Mouse (Mus musculus) kidney, postnatal 25 days (tissue): Measurements from ENCODE around the gene Lpar5.
A peak's percentile ranks its signal among the peaks of the same experiment; 100 is the strongest.

ENCODE experiments used
- DNase-seq, 2 experiments: peaks; one replicate each; pipeline ENCODE4 v3.0.0; 2021; ENCODE audit warnings: mixed read lengths in 2 of 2

The Lpar5 gene

GRCm38 (mm10) chr6:125087937-125088336 is 20.2 kb downstream of the Lpar5 start:
- no peak for DNase-seq

DNA sequence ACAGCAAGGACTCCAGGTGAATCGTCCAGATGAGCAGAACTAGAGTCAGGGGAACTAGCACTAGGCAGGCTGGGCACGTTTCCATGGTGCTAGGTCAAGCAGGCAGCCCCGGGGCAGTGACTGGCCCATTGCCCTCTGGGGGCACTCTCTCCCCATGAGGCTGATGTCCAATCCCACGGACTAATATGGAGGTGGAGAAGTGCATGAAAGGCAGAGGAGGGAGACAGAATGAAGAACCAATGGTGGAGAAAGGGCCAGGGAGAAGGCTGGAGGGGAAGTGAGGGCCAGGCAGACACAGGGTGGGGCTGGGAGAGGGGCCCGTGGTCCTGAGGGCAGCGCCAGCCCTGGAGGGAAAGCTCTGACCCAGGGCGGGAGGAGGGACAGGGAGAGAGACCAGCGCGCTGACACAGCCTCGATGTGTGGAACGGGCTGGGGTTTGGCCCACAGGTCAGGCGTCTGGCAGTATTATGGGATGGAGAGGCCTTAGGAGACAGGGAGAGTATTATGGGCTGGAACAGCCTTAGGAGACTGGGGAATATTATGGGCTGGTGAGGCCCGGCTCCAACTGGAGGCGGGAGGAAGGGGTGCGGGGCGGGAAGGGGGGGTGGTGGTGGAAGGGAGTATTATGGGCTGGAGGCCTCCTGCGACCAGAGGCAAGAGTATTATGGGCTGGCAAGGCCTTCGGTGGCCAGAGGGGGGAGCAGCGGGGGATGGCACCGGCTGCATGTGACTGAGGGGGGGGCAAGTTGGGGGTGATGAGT is 21.0 kb downstream of the Lpar5 start:
- peak; percentile 90 to 96 for DNase-seq

GRCm38 (mm10) chr6:125089521-125090321 is 22.0 kb downstream of the Lpar5 start:
- DNase-seq, result peak; percentile 87 to 96

- no peak for DNase-seq
Measured at GRCm38 (mm10) chr6:125090341-125091085, 22.8 kb downstream of the Lpar5 start.

DNA sequence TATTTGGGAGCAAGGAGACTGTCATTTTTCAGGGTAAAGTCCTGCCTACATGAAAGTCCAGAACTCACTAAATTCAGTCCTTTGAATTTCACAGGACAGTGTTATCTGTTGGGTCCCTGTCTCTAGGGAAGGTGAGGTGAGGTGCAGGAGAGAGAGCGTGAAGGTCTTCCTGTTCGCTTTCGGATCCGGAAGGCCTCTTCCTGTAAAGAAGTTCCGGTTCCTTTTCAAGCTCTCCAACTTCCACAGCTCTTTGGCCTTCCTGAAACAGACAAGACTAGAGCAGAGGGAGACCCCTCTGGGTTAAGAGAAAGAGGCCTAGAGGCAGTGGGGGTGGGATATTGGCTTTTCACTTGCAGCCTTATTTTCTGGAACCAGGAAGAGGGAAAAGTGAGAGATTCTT is 24.7 kb downstream of the Lpar5 start:
- DNase-seq, result no peak

- DNase-seq, result no peak
Measured at GRCm38 (mm10) chr6:125094843-125095242, 27.1 kb downstream of the Lpar5 start.

DNA sequence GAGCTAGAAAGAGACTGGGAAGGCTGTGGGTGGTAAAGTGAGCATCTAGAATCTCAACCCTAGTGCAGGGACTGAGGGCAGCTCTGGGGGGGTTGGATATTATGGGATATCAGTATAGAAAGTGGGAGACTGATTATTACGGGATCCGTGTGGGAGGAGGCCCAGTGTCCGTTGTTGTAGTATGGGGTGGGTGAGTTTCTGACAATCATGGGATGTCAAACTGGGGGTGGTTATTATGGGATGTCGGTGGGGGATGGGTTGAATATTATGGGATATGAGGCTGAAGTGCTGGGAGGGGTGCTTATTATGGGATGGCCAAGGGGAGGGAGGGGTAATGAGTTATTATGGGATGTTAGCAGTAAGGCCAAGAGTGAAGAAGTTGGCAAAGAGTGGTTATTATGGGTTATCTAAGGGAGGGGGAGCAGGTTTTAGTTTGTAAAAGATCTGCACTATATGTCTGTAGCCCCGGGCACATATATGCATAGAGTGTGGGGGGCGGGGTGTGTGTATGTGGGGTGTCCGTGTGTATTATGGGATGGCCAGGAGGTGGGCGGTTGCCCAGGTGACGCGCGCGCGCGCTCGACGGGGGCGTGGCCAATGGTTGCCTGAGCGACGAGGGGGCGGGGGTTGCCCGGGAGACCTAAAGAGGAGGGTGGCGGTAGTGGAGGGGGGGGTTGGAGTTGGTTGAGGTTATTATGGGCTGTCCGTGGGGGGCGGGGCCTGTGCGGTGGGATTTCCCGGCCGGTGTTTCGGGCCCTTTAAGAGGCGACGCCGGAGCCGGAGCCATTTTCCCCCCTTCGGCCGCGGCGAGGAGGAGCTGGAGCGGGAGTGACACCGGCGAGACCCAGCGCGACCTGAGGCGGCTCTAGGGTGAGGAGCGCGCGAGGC is 27.9 kb downstream of the Lpar5 start, which contains the start of gene Chd4:
Chd4 (plus strand) TSS at position 591 of the 888 bp plus-strand sequence.
- DNase-seq, result peak; percentile 98 to 99

DNA sequence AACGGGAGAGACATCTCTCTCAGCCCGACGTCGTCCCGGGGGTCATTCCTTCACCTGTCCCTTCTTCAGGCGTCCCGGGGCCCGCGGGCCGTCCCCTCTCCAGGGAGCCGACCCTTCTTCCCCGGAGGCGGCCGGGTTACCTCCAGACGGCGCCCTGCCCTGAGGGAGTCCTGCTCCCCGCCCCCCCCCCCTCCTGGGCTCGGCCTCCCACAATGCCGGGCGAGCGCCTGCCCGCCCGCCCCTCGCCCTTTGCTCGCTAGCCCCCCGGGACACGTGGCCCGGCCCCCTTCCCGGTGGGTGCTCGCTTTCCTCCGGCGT is 28.5 kb downstream of the Lpar5 start:
- DNase-seq, result no peak

DNA sequence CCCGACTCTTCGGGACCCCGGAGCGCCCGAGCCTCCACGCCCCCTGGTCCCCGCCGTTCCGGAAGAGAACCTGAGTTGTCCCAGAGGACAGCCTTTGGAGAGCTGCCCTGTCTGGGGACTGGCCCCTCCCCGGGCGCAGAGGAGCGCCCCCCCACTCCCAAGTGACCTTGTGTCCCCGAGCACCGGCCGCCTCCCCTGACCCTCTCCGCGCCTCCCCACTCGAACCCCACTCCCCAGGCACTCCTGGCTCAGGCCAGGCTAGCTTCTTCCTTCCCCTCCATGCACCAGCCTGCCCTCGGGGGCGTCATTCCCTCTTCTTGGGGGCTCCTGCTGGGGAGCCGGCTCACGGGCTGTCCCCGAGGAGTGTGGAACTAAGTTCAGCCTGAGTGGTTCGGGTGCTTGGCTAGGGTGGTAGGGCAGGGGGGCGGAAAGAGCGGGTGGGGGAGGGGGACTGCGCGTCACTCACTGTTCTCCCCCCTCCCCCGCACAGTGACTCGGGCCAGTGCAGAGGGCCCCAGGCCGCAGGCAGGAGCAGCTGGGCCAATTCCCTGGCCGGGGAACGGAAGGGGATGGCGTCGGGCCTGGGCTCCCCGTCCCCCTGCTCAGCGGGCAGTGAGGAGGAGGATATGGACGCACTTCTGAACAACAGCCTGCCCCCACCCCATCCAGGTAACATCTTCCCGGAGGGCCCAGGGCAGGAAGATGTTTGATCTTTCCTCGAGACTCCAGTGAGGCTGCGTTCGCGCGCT is 29.1 kb downstream of the Lpar5 start:
- DNase-seq, result peak; percentile 76 to 91

DNA sequence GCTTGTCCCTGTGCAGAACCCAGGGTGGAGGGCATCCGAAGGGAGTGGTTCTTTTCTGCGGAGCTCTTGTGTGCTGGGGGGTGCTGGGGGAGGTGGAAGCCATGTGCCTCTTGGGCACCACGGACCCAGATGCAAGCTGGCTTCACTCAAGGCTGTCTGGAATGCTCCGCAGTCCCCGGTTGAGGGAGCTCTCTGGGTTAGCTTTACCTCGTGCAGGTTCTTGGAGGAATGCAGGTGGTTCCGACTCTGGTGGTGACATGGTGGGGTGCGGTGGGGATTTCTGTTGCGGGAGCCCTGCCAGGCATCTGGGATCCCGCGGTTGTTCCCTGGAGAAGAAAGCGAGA is 29.6 kb downstream of the Lpar5 start:
- DNase-seq, result peak; percentile 27 to 63

DNA sequence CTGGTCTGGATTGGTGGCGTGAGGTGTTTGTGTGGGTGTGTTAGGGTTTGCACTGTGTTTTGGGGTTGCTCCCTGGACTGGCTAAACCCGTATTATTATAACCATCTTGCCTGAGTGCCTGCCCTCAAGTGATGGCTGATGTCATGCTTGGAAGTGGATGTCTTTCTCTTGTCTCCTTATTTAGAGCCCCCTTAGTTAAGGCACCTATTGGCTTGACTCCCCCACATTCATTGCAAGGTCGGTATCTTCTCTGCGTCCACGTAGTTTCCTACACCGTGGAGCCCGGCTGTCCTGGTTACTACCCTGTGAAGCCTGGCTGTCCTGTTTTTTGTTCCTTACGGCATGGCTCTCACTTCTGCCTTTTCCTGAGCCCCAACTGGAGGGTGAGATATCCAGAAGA is 30.2 kb downstream of the Lpar5 start:
- DNase-seq, result no peak

DNA sequence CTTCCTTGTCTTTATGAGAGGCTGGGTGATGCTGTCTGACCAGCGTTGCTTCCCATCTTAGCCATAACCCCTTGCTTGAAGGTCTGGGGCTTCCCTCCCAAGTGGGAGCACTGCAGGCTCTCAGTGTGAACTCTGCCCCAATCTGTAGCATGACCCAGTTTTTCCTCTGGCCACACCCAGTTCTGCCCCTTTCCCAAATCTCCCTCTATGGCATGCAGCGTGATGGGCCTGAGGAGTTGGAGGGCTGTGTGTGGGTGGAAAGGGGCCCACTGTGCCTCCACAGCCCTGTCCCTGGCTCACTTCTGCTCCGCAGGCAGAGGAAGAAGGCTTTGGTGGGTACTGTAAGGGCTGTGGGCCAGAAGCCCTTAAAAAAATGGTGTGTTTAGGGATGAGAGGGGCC is 30.8 kb downstream of the Lpar5 start:
- DNase-seq, result no peak

GRCm38 (mm10) chr6:125099421-125099971 is 31.8 kb downstream of the Lpar5 start:
- peak; percentile 39 to 69 for DNase-seq

- DNase-seq, result no peak
Measured at GRCm38 (mm10) chr6:125101444-125101843, 33.7 kb downstream of the Lpar5 start.

DNA sequence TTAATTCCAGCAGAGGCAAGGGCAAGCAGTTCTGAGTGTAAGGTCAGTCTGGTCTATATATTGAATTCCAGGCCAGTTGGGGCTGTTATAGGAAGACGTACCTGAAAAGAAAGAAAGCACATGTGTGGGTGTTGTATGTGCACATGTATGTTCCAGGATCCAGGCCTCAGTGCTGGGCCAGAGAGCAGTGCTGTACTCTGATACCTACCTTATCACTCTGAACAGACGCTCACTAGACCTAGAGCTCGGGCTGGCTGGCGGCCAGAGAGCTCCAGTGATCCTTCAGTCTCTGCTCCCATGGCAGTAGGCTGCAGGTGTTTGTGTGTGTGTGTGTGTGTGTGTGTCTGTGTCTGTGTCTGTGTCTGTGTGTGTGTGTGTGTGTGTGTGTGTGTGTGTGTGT is 36.5 kb downstream of the Lpar5 start:
- no peak for DNase-seq

GRCm38 (mm10) chr6:125107705-125108104 is 40.0 kb downstream of the Lpar5 start:
- DNase-seq, result no peak

DNA sequence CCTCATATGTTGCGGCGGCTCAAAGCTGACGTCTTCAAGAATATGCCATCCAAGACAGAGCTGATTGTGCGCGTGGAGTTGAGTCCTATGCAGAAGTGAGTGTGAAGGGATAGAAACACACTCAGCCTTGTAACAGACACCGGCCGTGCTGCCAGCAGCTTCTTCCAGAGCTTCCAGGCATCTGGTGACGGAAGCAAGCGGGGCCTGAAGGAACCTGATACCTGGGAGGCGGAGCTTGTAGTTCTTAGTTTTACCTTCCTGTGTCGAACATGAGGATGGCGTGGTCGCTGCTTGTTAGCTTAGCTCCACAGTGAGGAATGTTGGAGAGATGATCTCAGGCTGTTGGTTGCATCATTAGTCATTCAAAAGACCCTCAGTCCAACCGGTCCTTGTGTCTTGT is 41.7 kb downstream of the Lpar5 start:
- no peak for DNase-seq

DNA sequence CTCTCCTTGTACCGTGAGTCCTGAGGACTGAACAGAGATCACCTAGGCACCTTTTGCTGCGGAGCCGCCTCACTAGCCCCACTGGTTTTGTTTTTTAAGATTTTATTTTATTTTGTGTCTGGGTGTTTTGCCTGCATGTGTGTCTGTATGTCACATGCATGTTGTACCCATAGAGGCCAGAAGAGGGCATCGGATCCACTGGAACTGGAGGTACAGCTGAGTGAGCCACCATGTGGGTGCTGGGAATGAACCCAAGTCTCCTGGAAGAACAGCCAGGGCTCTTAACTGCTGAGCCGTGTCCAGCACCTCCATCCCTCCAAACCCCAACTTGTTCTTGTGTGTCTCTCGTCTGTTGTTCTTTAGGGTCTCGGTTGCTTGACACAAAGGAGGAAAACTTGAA is 43.2 kb downstream of the Lpar5 start:
- peak in 1 of 2 experiments; percentile 74 for DNase-seq

DNA sequence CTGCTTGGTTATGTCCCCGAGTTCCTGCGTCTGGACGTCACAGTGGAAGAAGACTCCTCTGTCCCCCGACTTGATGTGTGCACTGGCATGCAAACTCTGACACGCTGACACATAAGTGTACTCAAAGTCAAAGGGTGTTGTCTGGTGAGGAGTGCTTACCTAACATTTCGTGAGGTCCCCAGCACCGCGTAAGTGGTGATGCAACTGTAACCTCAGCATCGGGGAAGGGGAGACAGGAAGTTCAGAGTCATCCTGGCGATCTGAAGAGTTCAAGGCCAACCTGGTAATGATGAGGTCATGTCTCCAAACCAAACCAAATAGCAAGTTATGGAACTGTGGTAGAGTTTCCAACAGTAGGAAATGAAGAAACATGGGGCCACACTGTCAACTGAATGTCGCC is 44.8 kb downstream of the Lpar5 start:
- DNase-seq, result no peak

DNA sequence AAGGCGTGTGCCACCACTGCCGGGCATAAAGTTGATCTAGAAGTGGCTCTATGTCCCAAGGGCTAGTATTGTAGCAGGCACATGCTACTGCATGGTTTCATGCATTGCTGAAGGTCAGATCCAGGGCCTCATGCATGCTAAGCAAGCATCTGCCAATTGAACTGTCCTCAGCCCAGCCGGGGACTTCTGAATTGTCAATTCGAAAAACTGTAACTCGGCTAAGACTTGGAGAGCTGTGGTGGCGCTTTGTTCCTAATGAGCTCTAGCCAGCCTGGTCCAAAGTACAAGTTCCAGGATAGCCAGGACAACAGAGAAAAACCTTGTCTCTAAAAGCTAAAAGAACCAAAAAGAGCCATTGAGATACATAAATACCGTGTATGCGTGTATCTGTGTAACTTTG is 51.7 kb downstream of the Lpar5 start:
- peak in 1 of 2 experiments; percentile 45 for DNase-seq

DNA sequence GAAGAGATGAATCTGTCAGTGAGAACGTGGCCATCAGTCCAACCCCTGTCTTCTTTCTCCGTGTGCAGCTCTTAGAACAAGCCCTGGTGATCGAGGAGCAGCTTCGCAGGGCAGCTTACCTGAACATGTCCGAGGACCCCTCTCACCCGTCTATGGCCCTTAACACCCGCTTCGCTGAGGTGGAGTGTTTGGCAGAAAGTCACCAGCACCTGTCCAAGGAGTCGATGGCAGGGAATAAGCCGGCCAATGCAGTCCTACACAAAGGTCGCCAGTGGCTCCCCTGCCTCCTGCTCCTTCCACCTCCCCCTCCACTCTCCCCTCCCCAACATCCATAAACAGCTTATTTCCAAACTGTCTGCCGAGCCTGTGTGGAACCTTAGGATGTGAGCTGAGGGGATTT is 61.0 kb downstream of the Lpar5 start:
- no peak for DNase-seq
